Mouse (Mus musculus): ENCODE data around the gene Tmem198.

Tmem198 gene

GRCm38 (mm10) chr1:75478916-75479634, at the start of gene Tmem198, which contains the start of gene Chpf:
Gene Tmem198 (plus strand): TSS chr1:75479532.
Gene Chpf (minus strand): TSS chr1:75479307.
- DNase-seq (ENCODE audit: low spot score in 2 of 2) = peak; percentile 97 to 98

DNA sequence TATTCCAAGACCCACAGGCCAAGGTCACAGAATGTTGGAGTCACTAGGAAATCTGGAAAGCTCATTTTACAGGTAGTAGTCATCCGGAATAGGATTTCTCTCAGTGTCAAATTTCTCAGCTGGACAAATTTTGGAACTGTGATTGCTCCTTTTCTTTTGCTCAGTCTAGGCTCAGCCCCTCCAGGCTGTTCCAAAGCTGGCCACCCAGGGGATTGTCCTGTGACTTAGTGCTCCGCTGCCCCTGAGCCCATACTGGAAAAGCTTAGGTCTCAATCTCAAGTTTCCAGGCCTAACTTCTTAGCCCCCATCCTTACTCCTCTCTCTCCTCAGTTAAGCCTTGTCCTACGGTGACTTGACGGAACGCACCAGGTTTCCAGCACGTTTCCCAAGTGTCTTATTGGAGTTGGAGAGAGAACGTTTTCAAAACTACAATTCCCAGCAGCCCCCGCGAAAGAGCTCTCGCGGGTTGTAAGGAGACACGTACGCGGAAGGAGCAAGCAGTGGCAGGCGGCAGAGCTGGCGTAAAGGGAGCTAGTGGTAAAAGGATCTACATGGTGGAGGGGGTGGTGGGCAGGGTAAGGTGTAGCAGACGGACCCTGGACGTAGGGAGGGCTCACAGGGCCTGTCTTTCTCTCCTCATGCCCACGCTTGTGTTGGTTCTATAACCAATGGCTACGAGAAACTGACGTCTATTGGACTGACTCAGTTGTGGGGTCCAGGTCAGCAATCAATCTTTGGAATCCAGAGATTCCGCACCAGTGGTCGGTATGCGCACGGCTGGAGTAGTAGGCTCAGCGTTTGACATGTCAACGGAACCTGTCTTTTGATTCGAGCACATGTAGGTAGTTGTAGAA, 43.6 kb upstream of the Tmem198 start, which contains the start of gene Gmppa:
Gmppa (plus strand) TSS at position 456 of the 854 bp plus-strand sequence.
- peak; percentile 89 to 92 for DNase-seq (ENCODE audit: low spot score in 2 of 2)

DNA sequence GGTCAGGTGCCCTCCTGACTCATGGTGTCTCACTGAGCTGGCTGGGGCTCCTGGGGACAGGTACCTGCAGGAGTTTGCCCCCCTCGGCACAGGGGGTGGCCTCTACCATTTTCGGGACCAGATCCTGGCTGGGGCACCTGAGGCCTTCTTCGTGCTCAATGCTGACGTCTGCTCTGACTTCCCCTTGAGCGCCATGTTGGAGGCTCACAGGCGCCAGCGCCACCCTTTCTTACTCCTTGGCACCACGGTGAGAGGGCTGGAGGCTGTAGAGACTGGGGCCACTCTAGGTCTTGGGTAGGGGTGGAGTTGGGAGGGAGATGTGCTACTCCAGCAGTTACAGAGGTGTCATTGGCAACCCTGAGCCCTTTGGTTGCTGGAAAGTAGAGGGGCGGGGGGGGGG, 40.5 kb upstream of the Tmem198 start:
- DNase-seq (ENCODE audit: low spot score in 2 of 2) = no peak

- DNase-seq (ENCODE audit: low spot score in 2 of 2) = no peak
Measured at GRCm38 (mm10) chr1:75440661-75441060, 38.7 kb upstream of the Tmem198 start.

GRCm38 (mm10) chr1:75441471-75441996, 37.8 kb upstream of the Tmem198 start:
- no peak for DNase-seq (ENCODE audit: low spot score in 2 of 2)

DNA sequence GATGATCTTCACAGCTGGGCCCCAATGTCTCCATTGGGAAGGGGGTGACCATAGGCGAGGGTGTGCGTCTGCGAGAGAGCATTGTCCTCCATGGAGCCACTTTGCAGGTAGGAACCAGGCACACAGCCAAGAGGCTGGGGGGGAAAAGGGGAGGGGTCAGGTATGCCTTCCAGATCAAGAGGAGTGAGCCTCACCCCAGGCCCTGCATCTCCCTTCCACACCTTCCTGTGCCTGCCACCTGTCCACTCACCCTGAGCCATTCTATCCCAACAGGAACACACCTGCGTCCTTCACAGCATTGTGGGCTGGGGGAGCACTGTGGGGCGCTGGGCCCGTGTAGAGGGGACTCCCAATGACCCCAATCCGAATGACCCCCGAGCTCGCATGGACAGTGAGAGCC, 37.2 kb upstream of the Tmem198 start:
- DNase-seq (ENCODE audit: low spot score in 2 of 2) = no peak

DNA sequence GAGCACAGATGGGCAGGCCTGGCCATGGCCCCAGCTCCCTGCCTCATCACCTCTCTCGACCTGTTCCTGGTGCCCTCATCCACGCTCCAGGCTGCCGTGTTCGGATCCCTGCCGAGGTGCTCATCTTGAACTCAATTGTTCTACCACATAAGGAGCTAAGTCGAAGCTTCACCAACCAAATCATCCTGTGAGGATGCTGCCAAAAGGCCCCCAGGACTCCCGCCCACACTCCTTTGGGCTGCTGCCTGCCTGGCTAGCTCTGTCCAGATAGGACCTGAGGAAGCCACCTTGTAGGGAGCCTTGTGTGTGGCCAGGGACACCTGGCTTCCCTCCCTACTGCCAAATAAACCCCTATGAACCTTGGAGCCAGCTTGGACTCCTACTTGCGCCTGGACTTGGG, 36.5 kb upstream of the Tmem198 start:
- no peak for DNase-seq (ENCODE audit: low spot score in 2 of 2)

DNA sequence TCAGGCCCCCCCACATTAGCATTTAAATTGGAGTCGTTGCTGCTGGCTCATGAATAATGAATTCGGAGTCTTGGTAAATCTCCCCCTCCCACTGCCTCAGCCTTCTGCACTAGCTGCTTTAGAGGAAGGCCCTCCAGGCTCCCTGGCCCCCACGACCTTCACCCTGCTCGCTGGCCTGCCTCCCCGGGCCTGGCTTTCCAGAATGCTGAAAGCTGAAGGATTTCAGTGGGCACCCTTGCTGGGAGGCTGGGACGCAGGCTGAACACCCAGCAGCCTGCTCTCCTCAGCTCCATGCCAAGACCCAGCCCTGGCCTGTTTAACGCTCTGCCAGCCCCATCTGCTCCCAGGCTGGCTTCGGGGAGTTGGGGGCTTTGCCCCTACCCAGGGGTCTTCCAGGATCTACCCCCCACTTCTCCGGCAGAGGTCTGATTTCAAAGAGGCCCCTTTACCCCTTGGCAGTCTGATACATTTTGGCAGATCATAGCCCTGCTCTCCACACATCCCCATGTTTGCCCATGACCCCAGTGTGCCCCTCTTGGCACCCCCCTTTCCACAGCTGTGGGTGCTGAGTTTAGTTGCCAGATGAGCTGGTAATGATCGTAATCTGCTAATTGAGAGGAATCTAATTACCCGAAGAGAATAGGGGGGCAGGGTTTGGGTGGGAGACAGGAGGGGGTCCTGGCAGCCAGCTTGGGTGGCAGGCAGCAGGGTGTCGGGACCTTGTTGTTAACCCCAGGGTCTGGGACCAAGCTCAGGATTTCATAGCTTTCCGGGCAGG, 35.9 kb upstream of the Tmem198 start:
- no peak for DNase-seq (ENCODE audit: low spot score in 2 of 2)

DNA sequence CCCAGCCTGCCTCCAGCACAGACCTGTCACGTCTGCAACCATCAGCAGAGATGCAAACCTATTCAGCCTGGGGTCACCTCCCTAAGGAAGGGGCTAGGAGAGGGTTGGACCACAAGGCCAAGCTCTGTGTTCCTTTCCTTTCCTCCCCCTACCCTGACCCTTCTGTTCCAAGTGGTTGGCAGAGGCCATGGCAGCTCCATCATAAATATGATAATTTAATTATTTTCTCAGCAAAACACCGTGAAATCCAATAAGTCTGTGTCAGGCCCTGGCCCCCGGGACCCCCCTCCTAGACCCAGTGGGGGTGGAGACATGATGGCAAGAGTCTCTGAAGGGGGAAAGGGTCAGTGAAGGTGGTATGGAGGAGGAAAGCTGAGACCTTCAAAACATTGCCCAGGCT, 35.1 kb upstream of the Tmem198 start:
- no peak for DNase-seq (ENCODE audit: low spot score in 2 of 2)

- peak; percentile 61 to 67 for DNase-seq (ENCODE audit: low spot score in 2 of 2)
Measured at GRCm38 (mm10) chr1:75445141-75445701, 34.1 kb upstream of the Tmem198 start.

DNA sequence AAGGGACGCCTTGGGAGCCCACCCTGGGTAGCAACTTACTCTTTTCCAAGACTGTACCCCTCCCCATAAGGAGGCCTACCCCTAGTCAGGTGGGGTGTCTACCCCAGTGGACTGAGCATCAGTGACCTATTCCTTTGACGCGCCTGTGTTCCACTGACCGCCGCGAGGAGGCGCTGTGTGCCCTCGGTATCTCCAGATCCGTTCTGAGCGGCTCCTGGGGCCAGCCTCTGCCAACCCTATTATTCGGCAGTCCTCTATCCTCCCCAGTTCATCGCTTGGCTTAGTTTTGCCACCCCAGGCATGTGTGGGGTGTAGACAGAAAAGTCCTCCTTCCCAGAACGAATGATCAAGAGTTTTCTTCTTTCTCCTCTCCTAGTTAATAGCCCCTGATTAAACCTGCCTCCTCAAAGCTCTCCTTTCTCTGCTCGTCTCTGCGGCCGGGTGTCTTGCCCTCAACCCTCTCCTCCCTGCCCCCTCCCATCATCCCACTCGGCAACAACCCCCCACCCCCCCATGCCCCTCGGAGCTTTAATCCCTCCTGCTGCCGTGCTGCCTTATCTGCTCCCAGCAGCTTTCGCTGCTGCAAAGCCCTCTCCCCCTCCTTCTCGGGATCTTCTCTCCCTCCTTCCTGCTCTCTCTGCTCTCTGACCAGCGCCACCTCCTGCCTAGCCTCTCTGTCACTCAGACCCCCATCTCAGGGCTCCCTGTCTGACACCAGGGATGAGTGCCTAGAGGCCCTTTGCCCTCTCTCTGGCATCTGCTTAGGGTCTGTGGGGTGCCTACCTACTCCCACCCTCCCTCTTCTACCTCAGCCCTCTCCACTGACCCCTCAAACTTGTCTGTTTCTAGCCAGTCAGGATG, 33.4 kb upstream of the Tmem198 start:
- peak; percentile 73 to 80 for DNase-seq (ENCODE audit: low spot score in 2 of 2)

DNA sequence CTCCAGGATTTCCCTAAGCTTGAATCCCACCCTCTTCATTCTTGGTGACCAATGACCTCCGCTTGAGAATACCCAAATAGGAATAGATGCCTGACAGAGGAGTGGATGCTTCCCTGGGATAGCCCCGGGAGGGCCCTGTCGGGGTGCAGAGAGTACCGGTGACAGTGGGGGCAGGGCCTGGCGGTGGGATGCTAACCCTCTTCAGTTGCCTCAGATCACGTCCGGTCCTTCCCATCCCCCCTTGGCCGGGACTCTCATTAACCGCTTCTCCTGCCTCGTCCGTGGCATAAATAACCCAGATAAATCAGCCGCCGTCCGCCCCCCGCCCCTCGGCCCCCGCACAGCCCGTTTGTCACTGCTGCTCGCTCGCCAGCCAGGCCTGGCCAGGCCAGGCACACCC, 32.7 kb upstream of the Tmem198 start:
- no peak for DNase-seq (ENCODE audit: low spot score in 2 of 2)

DNA sequence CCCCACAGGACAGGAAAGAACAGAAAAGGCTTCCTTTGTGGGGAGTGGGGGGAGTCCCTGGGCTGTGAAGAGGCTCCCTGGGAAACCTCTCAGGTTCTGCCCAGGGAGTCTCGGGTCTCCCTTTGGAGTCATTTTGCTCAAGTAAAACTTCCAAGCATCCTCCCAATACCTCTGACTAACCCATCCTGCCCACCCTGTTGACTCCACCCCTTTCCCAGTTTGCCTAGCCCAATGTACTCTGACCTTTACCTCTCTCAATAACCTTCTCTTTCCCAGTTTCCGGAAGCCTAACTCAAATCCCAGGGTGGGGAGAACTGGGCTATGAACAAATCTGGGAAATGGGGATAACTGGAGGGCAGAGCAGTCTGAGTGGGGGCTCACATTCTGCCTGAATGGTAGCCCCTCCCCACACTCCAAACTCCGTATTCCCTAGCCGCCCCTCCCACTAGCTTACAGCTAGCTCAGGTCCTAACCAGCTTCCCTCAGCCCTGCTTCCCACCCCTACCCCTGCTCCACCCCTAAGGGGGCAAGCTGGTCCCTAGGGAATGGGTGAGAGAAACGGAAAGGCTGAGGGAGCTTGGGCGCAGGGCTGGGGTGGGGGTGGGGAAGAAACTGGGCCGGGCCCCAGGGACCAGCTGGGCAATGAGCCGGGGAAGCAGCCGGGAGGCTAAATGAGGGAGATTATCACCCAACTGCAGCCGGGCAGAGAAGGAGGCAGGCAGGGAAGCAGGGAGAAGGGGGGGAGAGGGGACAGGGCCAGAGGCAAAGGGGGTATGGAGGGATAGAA, 31.9 kb upstream of the Tmem198 start:
- no peak for DNase-seq (ENCODE audit: low spot score in 2 of 2)

DNA sequence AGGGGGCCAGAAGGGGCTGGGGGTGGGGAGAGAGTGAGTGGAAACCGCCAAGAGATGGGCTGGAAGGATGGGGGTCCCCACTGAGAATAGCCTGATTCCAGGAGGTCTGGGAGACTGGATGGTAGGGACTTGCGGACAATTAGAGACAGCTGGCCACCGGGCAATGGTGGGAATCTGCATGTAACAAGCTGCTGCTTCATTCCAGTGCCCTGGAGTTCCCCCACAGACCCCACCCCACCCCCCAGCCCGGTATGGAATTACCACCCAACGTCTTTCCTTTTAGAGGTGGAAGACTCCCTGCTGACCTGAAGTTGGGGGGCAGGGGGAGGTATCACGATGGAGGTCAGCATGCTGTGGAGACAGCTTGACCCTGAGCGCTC, 31.3 kb upstream of the Tmem198 start:
- no peak for DNase-seq (ENCODE audit: low spot score in 2 of 2)

GRCm38 (mm10) chr1:75448937-75449336, 30.4 kb upstream of the Tmem198 start:
- DNase-seq (ENCODE audit: low spot score in 2 of 2) = no peak

- no peak for DNase-seq (ENCODE audit: low spot score in 2 of 2)
Measured at GRCm38 (mm10) chr1:75449377-75450135, 29.8 kb upstream of the Tmem198 start.

DNA sequence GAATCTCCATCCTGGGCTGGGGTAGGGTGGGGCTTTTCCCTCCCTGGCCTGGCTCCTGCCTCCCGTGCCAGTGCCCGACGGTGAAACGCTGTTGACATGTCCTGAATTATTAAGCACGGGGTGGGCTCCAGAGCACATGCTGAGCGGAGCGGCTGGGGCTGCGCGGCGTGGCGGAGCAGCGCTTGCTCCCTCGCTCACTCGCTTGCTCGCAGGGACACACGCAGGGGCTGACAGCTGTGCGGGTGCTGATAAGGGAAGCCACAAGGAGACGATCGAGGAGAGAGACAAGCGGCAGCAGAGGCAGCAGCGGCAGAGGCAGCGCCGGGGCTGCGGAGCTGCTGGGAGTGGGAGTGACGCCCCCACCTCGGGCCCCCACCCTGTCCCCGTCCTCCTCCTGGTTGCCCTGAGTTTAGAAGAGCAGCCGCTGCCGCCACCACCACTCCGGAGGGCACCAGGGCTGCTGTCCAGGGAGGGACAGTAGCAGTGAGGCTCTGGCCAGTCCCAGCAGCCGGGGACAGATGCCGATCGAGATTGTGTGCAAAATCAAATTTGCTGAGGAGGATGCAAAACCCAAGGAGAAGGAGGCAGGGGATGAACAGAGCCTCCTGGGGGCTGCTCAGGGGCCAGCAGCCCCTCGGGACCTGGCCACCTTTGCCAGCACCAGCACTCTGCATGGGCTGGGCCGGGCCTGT, 28.9 kb upstream of the Tmem198 start, which contains the start of gene Asic4:
Asic4 (plus strand) TSS at position 123 of the 692 bp plus-strand sequence.
- DNase-seq (ENCODE audit: low spot score in 2 of 2) = no peak

DNA sequence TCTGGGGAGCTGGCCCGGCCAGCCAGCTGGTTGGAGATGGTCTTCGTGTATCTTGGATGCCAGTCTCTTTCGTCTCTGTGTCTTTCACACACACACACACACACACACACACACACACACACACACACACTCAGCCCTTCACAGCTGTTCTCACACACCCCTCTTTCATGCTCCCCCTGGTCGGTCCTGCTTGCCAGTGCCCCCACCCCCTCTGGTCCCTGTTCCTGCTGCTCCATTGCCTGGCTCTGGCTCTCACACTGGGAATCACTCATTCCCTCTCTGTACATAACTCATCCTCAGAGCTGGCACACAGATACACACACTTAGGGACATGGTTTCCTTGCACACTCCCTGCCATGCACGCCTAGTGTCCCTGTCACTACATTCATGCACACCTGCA, 27.4 kb upstream of the Tmem198 start:
- no peak for DNase-seq (ENCODE audit: low spot score in 2 of 2)
